Mouse (Mus musculus): ENCODE data around the gene Alox5. TPM values are rescaled to one million over a fixed set of nuclear protein-coding genes. Genes with fewer than 3 reads are reported as not detected.
"Not testable (repeated sequence)": the region's sequence is repeated elsewhere in the genome, so short reads cannot be mapped to it uniquely, and the experiment has no call there.

Gene Alox5
- under 1 TPM; 0.64 to 0.66 TPM for total RNA-seq (2021)
- long read RNA-seq, experiment 1, result 0 reads
- long read RNA-seq, experiment 2, result 0 reads

DNA sequence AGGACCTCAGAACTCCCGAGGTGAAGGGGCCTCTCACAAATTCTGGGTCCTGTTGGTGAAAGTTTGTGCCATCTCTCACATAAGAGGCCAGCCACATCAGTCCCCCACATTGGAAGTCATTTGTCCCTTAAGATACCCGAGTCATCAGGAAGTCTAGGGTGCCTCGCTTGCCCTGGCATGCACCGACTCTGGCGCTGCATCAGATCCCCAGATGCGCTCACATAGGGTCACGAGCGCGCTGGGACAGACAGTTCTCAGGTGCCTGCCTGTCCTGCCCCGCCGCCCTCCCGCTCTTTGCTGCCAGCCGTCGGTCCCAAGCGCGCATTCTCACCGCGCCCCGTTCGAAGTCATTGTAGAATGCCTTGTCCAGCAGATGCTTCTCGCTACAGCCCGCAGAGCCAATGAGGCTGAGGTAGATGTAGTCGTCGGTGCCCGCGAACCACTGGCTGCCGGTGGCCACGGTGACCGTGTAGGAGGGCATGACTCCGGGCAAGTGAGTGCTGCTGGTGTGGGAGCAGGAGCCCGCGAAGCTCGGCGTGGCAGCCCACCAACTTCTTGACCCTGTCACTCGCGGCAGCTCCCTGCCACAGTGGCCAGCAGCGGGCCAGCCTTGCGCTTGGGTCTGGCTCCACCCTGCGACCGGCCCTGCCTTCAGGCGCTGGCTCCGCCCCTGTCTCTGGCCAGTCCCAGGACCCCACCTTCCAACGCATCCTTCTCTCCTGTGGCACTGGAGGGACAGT lies at the start of gene Alox5:
Alox5 (minus strand) TSS at position 635 of the 740 bp plus-strand sequence.
- DNase-seq, result peak in 1 of 2 experiments; percentile 10

DNA sequence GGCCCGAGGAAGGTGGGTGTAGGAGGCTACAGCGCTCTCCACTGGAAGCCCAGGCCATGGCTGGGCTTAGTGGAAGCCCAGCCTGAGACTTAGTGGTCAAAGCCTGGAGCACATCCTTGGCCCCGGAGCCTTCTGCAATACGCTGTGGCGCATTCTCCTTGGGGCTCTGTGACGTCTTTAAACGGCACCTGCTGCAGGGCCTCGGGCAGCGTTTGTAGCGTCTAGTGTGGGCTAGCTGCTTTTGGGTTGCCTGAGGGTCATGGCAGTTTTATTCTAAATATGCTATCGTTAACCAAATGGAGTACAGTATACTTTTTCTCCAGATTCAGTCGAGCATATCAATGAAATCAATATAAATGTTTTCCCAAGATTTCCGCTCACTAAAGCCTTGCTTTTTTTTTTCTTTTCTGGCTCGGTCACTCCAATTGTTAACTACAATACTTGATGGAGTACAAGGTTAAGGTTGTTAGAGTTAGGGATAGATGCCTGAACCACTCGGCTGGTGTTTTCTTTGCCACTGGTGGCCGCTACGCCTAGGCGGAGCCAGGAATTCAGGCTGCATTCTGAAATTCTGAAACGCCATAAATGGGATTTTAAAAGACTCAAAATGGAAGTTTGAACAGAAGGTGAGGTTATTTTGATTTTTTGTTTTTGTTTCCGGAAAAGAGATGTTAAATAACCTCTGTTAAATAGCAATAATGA lies 45.5 kb upstream of the Alox5 start, which contains the start of gene Olfr212:
Olfr212 (plus strand) TSS at position 215 of the 702 bp plus-strand sequence.
- DNase-seq; intact Hi-C loops (cut with DNase I): not testable (repeated sequence)

More for the DNA sequence above, at the start of gene Alox5:
- intact Hi-C loops (cut with DNase I), result no loop called here

DNA sequence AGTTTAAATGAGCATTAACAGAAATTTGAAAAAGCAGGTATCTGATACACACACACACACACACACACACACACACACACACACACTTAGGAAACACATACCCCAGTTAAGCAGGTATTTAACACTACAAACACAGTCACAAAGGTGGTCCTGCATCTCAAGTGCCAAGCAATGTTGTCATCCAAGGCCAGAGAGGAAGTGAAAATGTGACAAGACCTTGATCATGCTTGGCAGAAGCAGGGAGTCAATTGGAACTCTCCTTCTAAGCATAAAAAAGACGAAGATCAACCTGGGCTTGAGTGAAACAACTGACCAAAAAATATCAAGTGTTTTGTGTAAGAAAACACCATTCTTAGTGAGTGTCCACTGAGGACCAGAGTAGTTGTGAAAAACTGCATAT lies 35.0 kb upstream of the Alox5 start:
- intact Hi-C loops (cut with DNase I), result no loop called here
- no peak for DNase-seq

DNA sequence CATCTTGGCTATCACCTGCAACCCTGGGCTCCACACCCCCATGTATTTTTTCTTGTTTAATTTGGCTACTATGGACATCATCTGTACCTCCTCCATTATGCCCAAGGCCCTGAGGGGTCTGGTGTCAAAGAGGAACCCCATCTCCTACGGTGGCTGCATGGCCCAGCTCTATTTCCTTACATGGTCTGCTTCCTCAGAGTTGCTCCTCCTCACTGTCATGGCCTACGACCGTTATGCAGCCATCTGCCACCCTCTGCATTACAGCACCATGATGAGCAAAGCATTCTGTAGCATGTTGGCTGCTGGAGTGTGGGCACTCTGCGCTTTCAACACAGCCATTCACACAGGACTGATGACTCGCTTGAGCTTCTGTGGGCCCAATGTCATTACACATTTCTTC lies 32.8 kb upstream of the Alox5 start:
- intact Hi-C loops (cut with DNase I), result no loop called here
- DNase-seq, result no peak

DNA sequence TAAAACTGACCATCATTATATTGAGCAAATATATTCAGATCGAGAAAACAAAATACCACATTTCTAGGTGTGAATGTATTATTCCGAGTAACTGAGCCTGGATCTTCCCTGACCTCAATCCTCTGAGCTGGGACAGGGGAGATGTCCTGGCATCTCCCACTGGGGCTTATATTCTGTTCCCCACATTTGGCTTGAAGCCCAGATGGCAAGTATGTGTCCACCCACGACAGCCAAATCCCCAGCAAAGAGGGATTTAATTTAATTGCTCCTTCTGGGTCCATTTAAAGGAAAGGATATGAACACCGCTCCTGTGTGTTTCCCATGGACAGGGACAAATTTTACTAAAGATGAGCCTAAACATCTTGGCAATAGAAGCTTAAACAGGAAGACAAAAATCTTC lies 27.8 kb upstream of the Alox5 start, which contains the start of gene Olfr211:
Olfr211 (plus strand) TSS at position 301 of the 400 bp plus-strand sequence.
- no peak for DNase-seq
- intact Hi-C loops (cut with DNase I), result no loop called here

DNA sequence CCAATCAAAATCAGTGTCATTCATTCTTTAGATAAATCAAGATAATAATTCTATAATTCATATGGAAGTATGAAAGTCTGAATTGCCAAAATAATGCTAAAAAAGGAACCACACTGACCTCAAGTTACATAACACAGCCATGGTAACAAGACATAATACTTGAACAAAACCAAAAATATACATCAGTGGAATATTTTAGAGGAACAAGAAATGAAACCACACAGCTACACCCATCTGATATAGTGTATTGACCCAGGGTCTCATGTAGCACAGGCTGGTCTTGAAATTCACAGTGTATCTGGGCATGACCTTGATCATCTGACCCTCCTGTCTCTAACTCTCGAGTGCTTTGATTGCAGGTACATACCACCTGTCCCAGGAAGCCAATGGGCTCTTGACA lies 25.9 kb upstream of the Alox5 start:
- DNase-seq, result no peak
- intact Hi-C loops (cut with DNase I), result no loop called here

DNA sequence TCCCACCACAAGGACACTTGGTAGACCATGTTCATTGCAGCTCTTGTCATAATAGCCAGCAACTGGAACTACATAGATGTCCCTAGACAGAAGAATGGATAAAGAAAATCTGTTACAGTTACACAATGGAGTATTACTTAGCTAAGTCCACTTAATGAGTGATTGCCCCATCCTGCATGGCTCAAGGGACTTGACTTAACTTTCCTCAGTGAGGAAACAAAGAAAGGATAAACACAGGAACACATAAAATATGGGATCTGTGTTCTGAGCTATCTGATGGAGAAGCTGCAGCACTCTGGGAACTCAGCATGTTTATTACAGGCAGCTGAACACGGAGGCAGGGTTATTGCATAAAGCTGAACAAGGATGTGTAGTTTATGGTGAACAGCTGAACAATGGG lies 24.1 kb upstream of the Alox5 start:
- intact Hi-C loops (cut with DNase I), result no loop called here
- no peak for DNase-seq

DNA sequence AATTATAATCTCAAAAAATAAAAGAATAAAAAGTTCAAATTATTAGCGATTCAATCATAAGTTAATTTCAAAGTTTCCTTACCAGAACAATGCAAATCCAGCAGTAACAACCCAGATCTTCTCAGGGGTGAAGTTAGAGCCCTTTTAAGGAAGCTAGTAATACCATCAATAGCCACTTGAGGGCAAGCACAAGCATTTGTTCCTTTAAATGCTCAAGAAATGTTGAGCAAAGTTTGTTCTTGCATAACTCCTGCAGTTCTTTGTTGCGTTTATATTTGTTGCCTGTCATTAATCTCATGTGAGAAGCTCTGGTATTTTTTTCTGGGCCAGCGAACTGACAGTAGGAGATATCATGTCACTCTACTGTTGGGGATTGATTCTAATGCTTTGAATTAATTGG lies 7.1 kb upstream of the Alox5 start:
- no peak for DNase-seq
- intact Hi-C loops (cut with DNase I), result no loop called here

DNA sequence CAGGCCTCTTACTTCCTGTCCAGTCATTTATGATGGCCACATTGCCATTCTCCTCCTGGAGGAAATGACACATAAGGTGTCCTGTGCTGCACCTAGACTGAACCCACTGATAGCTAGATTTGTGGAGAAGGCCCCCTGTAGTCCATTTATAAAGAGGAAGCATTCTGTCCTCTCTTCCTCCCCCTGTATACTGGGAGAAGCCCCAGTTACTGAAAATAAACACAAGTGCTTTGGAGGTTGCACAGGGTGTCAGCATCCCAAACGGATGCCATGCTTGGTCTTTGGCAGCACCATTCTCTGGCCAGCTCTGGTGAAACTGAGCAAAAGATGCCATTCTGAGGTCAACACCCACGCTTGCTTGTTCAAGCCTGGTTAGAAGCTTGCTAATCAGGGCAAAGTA lies 1.7 kb downstream of the Alox5 start:
- intact Hi-C loops (cut with DNase I), result no loop called here
- DNase-seq, result no peak

DNA sequence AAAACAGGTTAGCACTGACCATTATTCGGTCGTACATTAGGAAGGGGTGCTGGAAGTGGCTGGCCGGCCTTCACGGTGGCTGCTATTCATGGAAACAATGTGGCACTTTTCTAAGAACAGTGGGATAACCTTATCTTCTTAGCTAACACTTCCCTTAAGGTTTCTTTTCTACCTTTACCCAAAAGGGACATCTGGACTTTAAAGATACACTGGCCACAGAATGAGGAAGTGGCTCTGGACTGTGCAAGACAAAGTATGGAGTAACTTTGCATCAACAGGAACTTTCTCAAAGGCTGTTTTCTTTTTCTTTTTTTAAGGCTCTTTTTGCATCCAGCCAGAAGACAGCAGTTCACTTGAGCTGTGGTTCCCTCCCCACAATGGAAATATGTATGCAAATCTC lies 2.2 kb downstream of the Alox5 start:
- intact Hi-C loops (cut with DNase I), result no loop called here
- DNase-seq, result no peak

DNA sequence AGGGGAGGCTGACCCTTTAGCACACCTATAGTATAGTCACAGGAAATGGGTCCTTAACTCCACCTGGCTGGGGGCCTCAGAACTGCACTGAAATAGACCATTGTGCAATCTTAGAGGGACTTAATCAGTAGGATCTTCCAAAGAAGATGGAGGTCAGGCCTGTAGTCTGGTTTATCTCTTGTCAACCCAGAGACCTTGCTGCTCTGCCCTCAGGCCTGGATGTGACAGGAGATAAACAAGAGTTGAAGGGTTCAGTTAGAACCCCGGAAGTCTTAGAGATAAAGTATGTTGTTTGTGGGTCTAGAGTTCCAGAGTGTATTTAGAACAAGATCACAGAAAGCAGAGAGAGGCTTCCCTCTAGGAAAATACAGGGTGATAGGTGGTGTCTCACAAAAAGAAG lies 4.5 kb downstream of the Alox5 start:
- intact Hi-C loops (cut with DNase I), result no loop called here
- no peak for DNase-seq

DNA sequence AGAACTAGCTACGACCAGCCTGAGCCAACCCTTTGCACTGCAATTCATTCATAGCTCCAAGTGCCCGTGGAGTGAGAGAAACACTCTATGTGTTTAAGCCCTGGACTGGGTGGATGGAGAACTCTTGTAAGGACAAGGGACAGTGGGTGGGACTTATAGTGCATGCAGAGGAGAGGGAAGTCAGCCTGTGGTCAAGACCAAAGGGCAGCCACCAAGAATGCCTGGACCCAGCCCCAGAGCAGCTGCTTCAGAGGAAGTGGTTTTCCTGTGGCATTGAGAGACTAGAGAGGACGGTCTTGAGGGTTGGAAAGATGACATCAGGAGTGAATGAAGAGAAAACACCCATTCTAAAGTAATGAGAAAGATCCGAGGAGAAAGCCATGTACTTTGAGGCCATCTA lies 5.2 kb downstream of the Alox5 start:
- intact Hi-C loops (cut with DNase I), result no loop called here
- no peak for DNase-seq

DNA sequence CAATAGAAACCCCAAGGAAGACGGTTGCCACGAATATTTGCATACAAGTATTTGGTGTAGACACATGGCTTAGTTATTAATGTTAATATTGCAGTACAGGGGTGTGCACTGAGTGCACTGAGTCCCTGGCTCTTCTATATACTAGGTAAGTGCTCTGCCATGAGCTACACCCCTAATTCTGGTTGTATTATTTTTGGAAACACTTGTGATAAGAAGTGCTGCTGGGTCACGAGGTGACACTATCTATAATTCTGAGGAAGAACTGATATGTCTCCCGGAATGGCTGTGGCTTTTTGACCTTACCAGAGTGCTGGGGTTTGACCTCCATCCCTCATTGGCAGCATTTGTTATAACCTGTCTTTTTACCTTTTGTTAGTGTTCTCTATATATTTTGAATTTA lies 20.1 kb downstream of the Alox5 start:
- DNase-seq, result no peak
- intact Hi-C loops (cut with DNase I), result no loop called here

DNA sequence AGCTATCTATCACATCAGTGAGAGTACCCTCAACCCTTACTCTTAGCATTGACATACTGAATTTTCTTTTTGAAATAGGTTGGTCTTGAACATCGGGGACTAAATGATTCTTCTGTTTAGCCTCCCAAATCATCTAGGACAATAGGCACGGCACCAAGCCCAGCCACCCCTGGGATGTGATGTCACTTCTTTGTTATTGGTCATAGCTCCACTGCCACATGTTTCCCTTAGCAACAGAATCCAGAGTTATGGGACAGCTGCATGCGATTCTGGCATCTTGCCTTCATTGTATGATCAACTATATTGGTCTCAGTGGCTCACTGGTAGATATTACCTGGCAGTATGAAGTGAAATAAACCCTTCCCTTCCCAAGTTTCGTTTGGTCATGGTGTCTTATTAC lies 20.5 kb downstream of the Alox5 start:
- DNase-seq, result no peak
- intact Hi-C loops (cut with DNase I), result no loop called here

DNA sequence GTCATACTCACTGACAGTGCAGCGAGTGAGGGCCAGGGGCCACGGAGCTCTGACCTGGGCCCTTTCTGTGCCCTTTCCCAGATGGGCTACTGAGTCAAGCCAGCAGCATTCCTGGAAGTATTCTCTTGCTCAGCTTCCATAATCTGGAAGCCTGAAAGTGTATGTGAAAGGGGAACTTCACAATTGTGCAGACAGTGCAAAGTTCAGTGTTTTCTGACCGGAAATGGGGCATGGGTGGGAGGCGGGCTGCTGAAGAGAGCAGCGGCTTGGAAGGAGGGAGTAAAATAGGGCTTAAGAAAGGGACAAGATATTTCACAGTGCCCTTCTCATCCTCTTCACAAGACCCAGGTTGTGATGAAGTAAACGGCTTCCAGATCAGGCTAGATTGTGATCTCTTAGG lies 21.4 kb downstream of the Alox5 start:
- intact Hi-C loops (cut with DNase I), result no loop called here
- DNase-seq, result no peak

DNA sequence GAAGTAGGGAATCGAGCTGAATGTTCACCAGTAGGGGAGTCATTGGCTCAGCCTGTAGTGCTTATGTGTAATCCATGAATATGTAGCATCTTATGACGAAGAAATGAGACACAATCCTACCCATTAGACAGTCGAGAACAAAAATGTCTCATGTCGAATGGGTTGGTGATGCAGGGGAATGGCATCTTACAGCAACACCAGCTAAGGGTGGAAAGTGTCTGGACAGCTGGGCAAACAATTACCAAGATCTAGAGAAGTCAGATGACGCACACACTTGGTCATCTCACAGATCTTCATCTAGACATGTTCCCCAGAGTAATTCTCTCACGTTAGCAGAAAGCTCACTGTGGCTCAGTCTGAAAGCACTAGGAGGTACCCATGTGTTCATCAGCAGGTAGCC lies 22.1 kb downstream of the Alox5 start:
- no peak for DNase-seq
- intact Hi-C loops (cut with DNase I), result no loop called here

DNA sequence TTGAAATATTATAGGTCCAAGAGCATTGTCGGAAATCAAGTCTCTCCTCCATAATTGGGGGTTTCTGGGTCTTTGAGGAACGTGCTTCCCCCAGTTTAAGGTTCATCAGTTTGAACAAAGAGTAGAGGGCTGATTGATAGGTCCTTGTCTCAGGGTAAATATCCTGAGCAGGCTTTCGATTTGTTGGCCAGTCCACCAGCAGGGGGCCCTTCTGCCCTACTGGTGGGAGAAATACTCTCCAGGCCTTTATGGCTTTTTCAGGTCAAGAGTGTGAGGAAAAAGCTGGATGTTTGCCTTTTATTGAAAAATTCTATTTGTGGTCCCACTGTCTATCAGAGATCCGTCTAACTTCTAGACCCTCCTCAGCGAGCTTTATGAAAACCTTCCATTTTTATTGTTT lies 32.7 kb downstream of the Alox5 start:
- DNase-seq, result no peak
- intact Hi-C loops (cut with DNase I), result no loop called here

DNA sequence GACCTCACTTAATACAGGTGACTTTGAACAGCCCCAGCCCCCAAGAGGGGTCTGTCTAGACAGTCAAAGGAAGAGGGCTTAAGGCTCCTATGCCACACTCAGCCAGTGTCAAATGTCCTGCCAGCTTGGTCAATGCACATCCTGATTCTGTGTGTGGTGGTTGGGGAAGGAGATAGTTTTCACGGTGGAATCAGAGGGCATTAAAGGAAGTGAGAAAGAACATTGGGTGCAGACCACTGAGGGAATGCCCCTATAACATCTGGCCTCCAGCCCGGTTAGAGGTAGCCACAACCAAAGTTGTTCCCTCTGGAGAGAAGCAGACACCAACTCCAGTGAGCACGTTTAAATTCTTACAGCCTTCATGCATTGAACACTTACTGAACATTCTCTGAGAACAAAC lies 33.4 kb downstream of the Alox5 start:
- intact Hi-C loops (cut with DNase I), result no loop called here

DNA sequence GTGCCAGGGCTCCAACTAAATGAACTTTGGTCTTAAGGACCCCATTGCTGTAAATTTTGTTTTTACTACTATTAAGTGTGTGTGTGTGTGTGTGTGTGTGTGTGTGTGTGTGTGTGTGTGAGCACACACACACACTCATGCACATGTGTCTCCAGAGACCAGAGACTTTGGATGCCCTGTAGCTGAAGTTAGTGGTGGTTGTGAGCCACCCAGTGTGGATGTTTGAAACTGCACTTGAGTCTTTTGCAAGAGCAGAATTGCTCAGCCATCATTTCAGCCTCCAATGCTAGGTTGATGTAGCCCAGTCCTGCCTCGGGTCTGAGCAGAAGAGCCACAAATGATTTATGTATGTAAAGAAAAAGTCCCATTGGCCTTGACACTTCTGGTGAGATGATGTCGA lies 37.3 kb downstream of the Alox5 start:
- intact Hi-C loops (cut with DNase I), result loop anchor here (5.0 kb wide), 1 partner anchor 141 kb away; no protein-coding TSS in a partner anchor
- no peak for DNase-seq

More for the DNA sequence above, 33.4 kb downstream of the Alox5 start:
- DNase-seq, result no peak

DNA sequence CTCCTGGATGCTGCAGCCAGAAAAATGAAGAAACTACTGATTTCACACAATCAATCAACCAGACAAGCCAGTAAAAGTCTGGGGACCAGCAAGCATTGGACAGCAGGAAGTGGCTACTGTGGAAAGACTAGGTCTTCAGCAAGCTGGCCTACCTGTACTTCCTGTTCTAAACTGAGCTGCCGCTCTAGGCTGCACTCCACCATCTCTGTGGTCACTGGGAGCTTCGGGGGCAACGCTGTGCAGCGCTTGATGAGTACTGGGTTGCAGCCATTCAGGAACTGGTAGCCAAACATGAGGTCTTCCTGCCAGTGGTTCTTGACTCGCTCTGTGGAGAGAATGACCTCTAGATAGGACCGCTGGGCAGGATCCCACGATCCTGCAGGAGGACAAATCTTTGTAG lies 38.0 kb downstream of the Alox5 start:
- intact Hi-C loops (cut with DNase I), result loop anchor here (5.0 kb wide), 1 partner anchor 141 kb away; no protein-coding TSS in a partner anchor
- DNase-seq, result no peak

DNA sequence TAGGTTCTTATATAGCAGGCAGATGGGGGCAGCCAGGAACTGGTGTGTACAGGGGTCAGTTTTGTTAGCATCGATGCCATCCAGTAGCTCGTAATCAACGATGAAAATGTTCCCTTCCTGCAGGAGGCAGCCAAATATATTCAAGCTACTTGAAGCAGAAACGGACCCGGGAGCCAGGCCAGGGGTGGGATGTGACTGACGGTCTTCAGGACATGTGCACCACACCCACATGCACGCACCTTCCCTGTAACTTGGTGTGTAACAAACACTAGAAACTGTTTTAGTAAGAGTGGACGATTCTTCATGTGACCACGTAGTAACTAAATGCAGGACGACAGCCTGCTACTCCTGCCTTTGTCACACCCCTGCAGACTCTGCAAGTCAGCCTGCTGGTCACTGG lies 40.7 kb downstream of the Alox5 start:
- DNase-seq, result no peak
- intact Hi-C loops (cut with DNase I), result loop anchor here (5.0 kb wide), 1 partner anchor 138 kb away; no protein-coding TSS in a partner anchor

DNA sequence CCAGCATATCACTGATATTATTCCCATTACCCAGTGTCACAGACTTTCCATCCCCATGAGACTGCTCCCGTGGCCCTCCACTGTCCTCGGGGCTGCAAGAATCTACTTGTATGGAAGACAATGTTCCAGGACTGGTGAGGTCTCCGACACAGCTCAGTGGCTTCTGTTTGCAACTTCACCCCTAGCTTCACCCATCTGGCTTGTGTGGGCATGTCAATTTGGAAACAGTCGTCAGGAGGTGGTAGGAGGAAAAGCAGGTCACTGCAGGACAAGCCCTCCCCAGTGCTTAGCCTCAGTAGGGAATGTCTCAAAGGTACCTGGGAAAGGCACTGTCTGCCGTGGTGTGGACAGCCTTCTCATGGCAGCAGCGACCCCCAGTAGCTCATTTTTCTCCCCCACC lies 41.3 kb downstream of the Alox5 start:
- intact Hi-C loops (cut with DNase I), result loop anchor here (5.0 kb wide), 1 partner anchor 137 kb away; no protein-coding TSS in a partner anchor
- no peak for DNase-seq
